Mouse (Mus musculus) midbrain, embryonic 13.5 days (tissue): ENCODE measurements around the gene Adgrb3. TPM values are rescaled to one million over a fixed set of nuclear protein-coding genes. Genes with fewer than 3 reads are reported as not detected.

Experiments
- ATAC-seq: fragments of 200-750 bp; cut with Nextera tagmentation; 2 replicates; pipeline ENCODE4 v1.8.0; 2017; ENCODE audit warnings: mild to moderate bottlenecking, moderate TSS enrichment, moderate library complexity
- H3K27ac ChIP-seq: fragments of 300-500 bp; sonication (generic); 2 replicates; pipeline ENCODE4 v1.5.1; 2015; ENCODE audit warnings: inconsistent platforms, mild to moderate bottlenecking, moderate library complexity
- H3K27me3 ChIP-seq: fragments of 300-500 bp; sonication (generic); 2 replicates; pipeline ENCODE4 v1.6.1; 2015; ENCODE audit warnings: mild to moderate bottlenecking, inconsistent platforms
- H3K36me3 ChIP-seq: fragments of 300-500 bp; sonication (generic); 2 replicates; pipeline ENCODE4 v1.6.1; 2015; ENCODE audit warnings: mild to moderate bottlenecking, inconsistent platforms
- H3K4me1 ChIP-seq: fragments of 300-500 bp; sonication (generic); replicated peaks from 2 replicates; pipeline ENCODE4 v1.6.1; 2015; ENCODE audit warnings: inconsistent platforms
- H3K4me2 ChIP-seq: fragments of 300-500 bp; sonication (generic); replicated peaks from 2 replicates; pipeline ENCODE4 v1.6.1; 2015; ENCODE audit warnings: moderate library complexity, mild to moderate bottlenecking, inconsistent platforms
- H3K4me3 ChIP-seq: fragments of 300-500 bp; sonication (generic); replicated peaks from 2 replicates; pipeline ENCODE4 v1.5.1; 2015; ENCODE audit warnings: mild to moderate bottlenecking, inconsistent platforms
- H3K9ac ChIP-seq: fragments of 300-500 bp; sonication (generic); replicated peaks from 2 replicates; pipeline ENCODE4 v1.6.1; 2015; ENCODE audit warnings: mild to moderate bottlenecking, inconsistent platforms
- H3K9me3 ChIP-seq: fragments of 300-500 bp; sonication (generic); 2 replicates; pipeline ENCODE4 v1.6.1; 2016; ENCODE audit warnings: mild to moderate bottlenecking, inconsistent platforms
- WGBS: fragments of 180-500 bp; shearing (Covaris S2); methylation state at CpG from one replicate; pipeline ENCODE4 v1.1.7; 2015; 5-methylcytosine and 5-hydroxymethylcytosine counted together
- polyA plus RNA-seq: library from polyadenylated mRNA; unstranded; fragments of >200 nt; fragmentation: Nextera tagmentation; extraction: Ambion mirVana; gene quantifications from 2 replicates; pipeline ENCODE4 v1.2.1, GENCODE M21; 2015

Gene Adgrb3
- polyA plus RNA-seq, 1 experiment from 2014 or later, result 39.6 TPM

GRCm38 (mm10) chr1:25167120-25167519, 662.4 kb downstream of the Adgrb3 start:
- Histone ChIP-seq H3K9me3 (no peaks in the 10 kb centered on the region), H3K36me3 (no peaks in the 10 kb centered on the region), H3K27ac (no peak overlapping the region), H3K9ac (no peak overlapping the region), H3K27me3 (no peaks in the 10 kb centered on the region), H3K4me2 (no peak overlapping the region), H3K4me3 (no peak overlapping the region), H3K4me1 (peaks cover 11% of the 10 kb centered on the region)
- ATAC-seq, result no peak
- WGBS, result 96% methylated on average over 5 of the region's 5 CpGs

GRCm38 (mm10) chr1:25166036-25166796, 663.3 kb downstream of the Adgrb3 start:
- H3K9me3 ChIP-seq, result no peaks in the 10 kb centered on the region
- H3K27ac ChIP-seq, result peak overlapping the region; percentile 35; the same call in 1 of the 2 replicates
- 40% methylated on average over 11 of the region's 11 CpGs for WGBS
- no peak overlapping the region for H3K4me2 ChIP-seq
- H3K4me3 ChIP-seq, result no peak overlapping the region
- H3K36me3 ChIP-seq, result no peaks in the 10 kb centered on the region
- H3K4me1 ChIP-seq, result peaks cover 11% of the 10 kb centered on the region
- H3K9ac ChIP-seq, result no peak overlapping the region
- ATAC-seq, result no peak
- H3K27me3 ChIP-seq, result no peaks in the 10 kb centered on the region

GRCm38 (mm10) chr1:25163561-25163960, 665.9 kb downstream of the Adgrb3 start:
- WGBS, result 86% methylated on average over 6 of the region's 6 CpGs
- Histone ChIP-seq H3K36me3 (no peaks in the 10 kb centered on the region), H3K27me3 (no peaks in the 10 kb centered on the region), H3K4me3 (no peak overlapping the region), H3K9me3 (no peaks in the 10 kb centered on the region), H3K27ac (no peak overlapping the region), H3K4me1 (peaks cover 11% of the 10 kb centered on the region), H3K4me2 (no peak overlapping the region), H3K9ac (no peak overlapping the region)
- ATAC-seq, result no peak

GRCm38 (mm10) chr1:25146206-25146605, 683.3 kb downstream of the Adgrb3 start:
- no peaks in the 10 kb centered on the region for H3K4me1 ChIP-seq
- no peak overlapping the region for H3K4me2 ChIP-seq
- H3K27me3 ChIP-seq, result no peaks in the 10 kb centered on the region
- H3K9me3 ChIP-seq, result no peaks in the 10 kb centered on the region
- no peak overlapping the region for H3K27ac ChIP-seq
- H3K9ac ChIP-seq, result no peak overlapping the region
- H3K4me3 ChIP-seq, result no peak overlapping the region
- no peak for ATAC-seq
- WGBS, result 84% methylated on average over 3 of the region's 3 CpGs
- no peaks in the 10 kb centered on the region for H3K36me3 ChIP-seq

- Histone ChIP-seq H3K9me3 (no peaks in the 10 kb centered on the region), H3K27me3 (no peaks in the 10 kb centered on the region), H3K4me1 (no peaks in the 10 kb centered on the region), H3K27ac (no peak overlapping the region), H3K36me3 (no peaks in the 10 kb centered on the region), H3K4me3 (no peak overlapping the region), H3K9ac (no peak overlapping the region), H3K4me2 (no peak overlapping the region)
- 49% methylated on average over 4 of the region's 4 CpGs for WGBS
- ATAC-seq, result no peak
These were observed 697.2 kb downstream of the Adgrb3 start for GRCm38 (mm10) chr1:25132150-25132824.

- Histone ChIP-seq H3K9me3 (no peaks in the 10 kb centered on the region), H3K27ac (no peak overlapping the region), H3K36me3 (0 out of 2 replicates have a peak, but pooled peaks cover 4% of the 10 kb centered on the region), H3K27me3 (no peaks in the 10 kb centered on the region), H3K4me2 (no peak overlapping the region), H3K9ac (no peak overlapping the region), H3K4me1 (no peaks in the 10 kb centered on the region), H3K4me3 (no peak overlapping the region)
- 83% methylated on average over 11 of the region's 11 CpGs for WGBS
- ATAC-seq, result no peak
These were observed 714.0 kb downstream of the Adgrb3 start for GRCm38 (mm10) chr1:25115512-25115911.

GRCm38 (mm10) chr1:25107500-25108101, 721.9 kb downstream of the Adgrb3 start:
- Histone ChIP-seq H3K4me1 (peaks cover 18% of the 10 kb centered on the region), H3K27me3 (no peaks in the 10 kb centered on the region), H3K36me3 (0 out of 2 replicates have a peak, but pooled peaks cover 2% of the 10 kb centered on the region), H3K27ac (peak overlapping the region; percentile 76), H3K9me3 (no peaks in the 10 kb centered on the region), H3K4me2 (no peak overlapping the region), H3K9ac (no peak overlapping the region), H3K4me3 (no peak overlapping the region)
- WGBS, result 17% methylated on average over 3 of the region's 3 CpGs
- ATAC-seq, result peak; percentile 84

- no peak overlapping the region for H3K4me2 ChIP-seq
- no peak overlapping the region for H3K4me3 ChIP-seq
- 0 out of 2 replicates have a peak, but pooled peaks cover 2% of the 10 kb centered on the region for H3K36me3 ChIP-seq
- peaks cover 18% of the 10 kb centered on the region for H3K4me1 ChIP-seq
- no peaks in the 10 kb centered on the region for H3K27me3 ChIP-seq
- H3K9me3 ChIP-seq, result no peaks in the 10 kb centered on the region
- ATAC-seq, result no peak
- no peak overlapping the region for H3K9ac ChIP-seq
- peak overlapping the region; percentile 76; the same call in 1 of the 2 replicates for H3K27ac ChIP-seq
- 79% methylated on average over 6 of the region's 6 CpGs for WGBS
These were observed 722.8 kb downstream of the Adgrb3 start for GRCm38 (mm10) chr1:25106679-25107078.

- no peak for ATAC-seq
- Histone ChIP-seq H3K9ac (no peak overlapping the region), H3K4me3 (no peak overlapping the region), H3K9me3 (no peaks in the 10 kb centered on the region), H3K4me2 (no peak overlapping the region), H3K4me1 (peaks cover 18% of the 10 kb centered on the region), H3K27me3 (no peaks in the 10 kb centered on the region), H3K36me3 (peaks cover 4% of the 10 kb centered on the region), H3K27ac (no peak overlapping the region)
- WGBS, result 66% methylated on average over 4 of the region's 4 CpGs
These were observed 724.1 kb downstream of the Adgrb3 start for GRCm38 (mm10) chr1:25105367-25105766.

- peaks cover 26% of the 10 kb centered on the region for H3K4me1 ChIP-seq
- H3K4me3 ChIP-seq, result no peak overlapping the region
- 0 out of 2 replicates have a peak, but pooled peaks cover 7% of the 10 kb centered on the region for H3K9me3 ChIP-seq
- peak overlapping the region; percentile 17 for H3K4me2 ChIP-seq
- peak; percentile 32; the same call in 1 of the 2 replicates for ATAC-seq
- H3K27ac ChIP-seq, result peak overlapping the region; percentile 51
- H3K27me3 ChIP-seq, result no peaks in the 10 kb centered on the region
- 8% methylated on average over 5 of the region's 5 CpGs for WGBS
- peaks cover 8% of the 10 kb centered on the region; the same call in 1 of the 2 replicates for H3K36me3 ChIP-seq
- H3K9ac ChIP-seq, result no peak overlapping the region
These were observed 741.3 kb downstream of the Adgrb3 start for GRCm38 (mm10) chr1:25088010-25088719.

GRCm38 (mm10) chr1:25085616-25086372, 743.7 kb downstream of the Adgrb3 start:
- H3K36me3 ChIP-seq, result peaks cover 3% of the 10 kb centered on the region; the same call in 1 of the 2 replicates
- H3K27me3 ChIP-seq, result no peaks in the 10 kb centered on the region
- ATAC-seq, result peak; percentile 74
- H3K9ac ChIP-seq, result no peak overlapping the region
- no peak overlapping the region for H3K27ac ChIP-seq
- 0 out of 2 replicates have a peak, but pooled peaks cover 7% of the 10 kb centered on the region for H3K9me3 ChIP-seq
- peaks cover 30% of the 10 kb centered on the region for H3K4me1 ChIP-seq
- H3K4me2 ChIP-seq, result no peak overlapping the region
- 58% methylated on average over 14 of the region's 14 CpGs for WGBS
- no peak overlapping the region for H3K4me3 ChIP-seq
